Mouse (Mus musculus) lung, postnatal 0 days (tissue): ENCODE data around the gene Rb1.

ENCODE experiments used
- CTCF ChIP-seq: IDR thresholded peaks from 2 replicates; pipeline ENCODE4 v1.5.1; 2016; ENCODE audit warnings: antibody characterized with exemption, mild to moderate bottlenecking
- EP300 ChIP-seq: IDR thresholded peaks from 2 replicates; pipeline ENCODE4 v1.6.1; 2016; ENCODE audit warnings: antibody characterized with exemption, mild to moderate bottlenecking, control low read depth

- TF ChIP-seq EP300 (no peak), CTCF (no peak)
Observed at GRCm38 (mm10) chr14:73143710-73144420, 181.8 kb downstream of the Rb1 start.
